Mouse (Mus musculus): Measurements from ENCODE around the gene Fyn. TPM values are rescaled to one million over a fixed set of nuclear protein-coding genes. Genes with fewer than 3 reads are reported as not detected.

Gene Fyn
- 4.9 and 5.5 TPM in 2 replicates for polyA plus RNA-seq (2012; rRNA removed; ENCODE audit: low replicate concordance)

DNA sequence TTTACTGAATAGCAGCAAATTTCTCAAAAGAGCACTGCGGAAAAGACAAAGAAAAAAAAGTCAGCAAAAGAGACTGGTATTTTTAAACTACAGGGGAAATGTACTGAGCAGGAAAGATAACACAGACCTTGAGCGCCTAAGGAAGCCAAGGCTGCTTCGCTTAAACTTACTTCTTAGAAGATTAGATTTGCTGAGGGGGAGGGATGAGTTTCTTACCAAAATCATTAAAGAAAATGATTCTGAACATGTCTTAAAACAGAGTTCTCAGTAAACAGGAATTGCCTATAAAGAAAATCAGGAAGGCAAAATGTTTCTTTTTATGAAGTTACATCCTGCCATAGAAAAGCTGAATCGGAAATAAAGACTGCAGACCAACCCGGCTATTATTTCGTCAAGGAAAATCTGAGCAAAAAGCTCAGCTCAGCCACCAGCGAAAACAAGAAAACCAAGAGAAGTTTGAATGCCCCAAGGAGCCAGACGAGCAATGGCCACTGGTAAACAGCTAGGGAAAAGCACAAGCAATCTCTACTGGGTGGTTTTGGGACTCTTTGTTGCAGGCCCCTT lies at the start of gene Fyn:
Gene Fyn (plus strand): TSS at position 284 of the 564 bp plus-strand sequence.

GRCm38 (mm10) chr10:39612633-39612988 lies 244.0 kb downstream of the Fyn start, which contains the start of gene Traf3ip2:
Gene Traf3ip2 (plus strand): TSS chr10:39612934.

Other genes with a start within 250 kb of the Fyn start
- gene Fam229b, start 234.9 kb upstream of the Fyn start, polyA plus RNA-seq (2012; rRNA removed; ENCODE audit: low replicate concordance): not detected in 2 replicates
- 0.34 and 0.50 TPM in 2 replicates for gene Tube1, start 234.9 kb upstream of the Fyn start, polyA plus RNA-seq (2012; rRNA removed; ENCODE audit: low replicate concordance)
- 0.08 TPM in 1 of 2 replicates, not detected in the other for gene Ccn6, start 205.1 kb upstream of the Fyn start, polyA plus RNA-seq (2012; rRNA removed; ENCODE audit: low replicate concordance)
- gene Traf3ip2, start 244.1 kb downstream of the Fyn start, polyA plus RNA-seq (2012; rRNA removed; ENCODE audit: low replicate concordance): 24.0 and 27.0 TPM in 2 replicates